Mouse (Mus musculus) brain, embryonic 14.5 days (tissue): ENCODE results near the gene Ptpn12.

Experiments used
- CTCF ChIP-seq: fragments of 200-500 bp; IDR thresholded peaks from 2 replicates; pipeline ENCODE4 v1.5.1; 2012; ENCODE audit warnings: inconsistent platforms, mild to moderate bottlenecking, moderate library complexity, borderline replicate concordance; ENCODE audit not compliant: insufficient read depth, insufficient read length; ENCODE audit errors: extremely low read depth
- POLR2A ChIP-seq: fragments of 200-500 bp; IDR thresholded peaks from 2 replicates; pipeline ENCODE4 v1.6.1; 2012; ENCODE audit warnings: mild to moderate bottlenecking, inconsistent platforms, borderline replicate concordance; ENCODE audit not compliant: poor library complexity, insufficient read depth, insufficient read length, severe bottlenecking; ENCODE audit errors: extremely low read depth

DNA sequence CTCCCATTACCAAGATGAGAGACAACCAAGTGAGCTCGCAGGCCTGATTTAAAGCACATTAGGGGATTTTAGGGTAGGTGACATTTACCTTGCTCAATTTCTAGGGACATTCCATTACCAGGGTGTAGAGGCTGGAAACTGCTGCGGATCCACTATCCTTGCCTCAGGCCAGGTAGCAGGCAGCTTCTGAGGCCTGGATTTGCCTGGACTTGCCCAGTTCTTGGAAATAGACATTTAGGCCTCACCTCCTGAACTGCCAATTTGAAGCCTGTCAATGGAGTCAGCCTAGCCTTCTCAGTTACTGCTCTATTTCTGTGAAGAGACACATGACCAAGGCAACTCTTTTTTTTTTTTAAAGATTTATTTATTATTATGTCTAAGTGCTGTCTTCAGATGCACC lies 94.8 kb downstream of the Ptpn12 start:
- TF ChIP-seq CTCF (no peak), POLR2A (no peak)
